Comparison of ENCODE assay signal across 16 mouse cellular contexts in the genomic region with DNA sequence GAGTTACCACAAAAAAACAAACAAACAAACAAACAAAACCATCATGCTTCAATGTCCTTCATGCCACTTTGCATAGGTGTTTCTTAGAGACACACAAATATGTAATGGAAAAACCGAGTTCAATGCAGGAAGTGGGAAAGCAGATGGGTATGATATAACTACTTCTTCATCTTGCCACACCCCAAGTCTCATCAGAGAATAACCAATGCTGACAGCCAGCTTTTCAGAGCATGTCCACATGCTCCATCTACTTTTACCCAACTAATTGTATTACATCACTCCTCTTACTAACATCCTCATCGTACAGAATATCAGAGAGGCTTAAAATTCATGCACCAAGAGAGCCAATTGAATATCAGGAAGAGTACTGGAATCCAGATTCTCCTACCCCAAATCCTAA.
"Had no signal": no experiment of that assay in that cellular context is flagged by ENCODE, and none has a peak within 500 bp of the region (broad histone marks: within the 10 kb centered on the region; RNA-seq: fewer than 3 reads in every experiment).

No protein-coding gene starts in this region.

- H3K36me3 ChIP-seq: neural tube, embryonic 12.5 days; neural tube, embryonic 13.5 days; neural tube, embryonic 15.5 days; stomach, embryonic 15.5 days had no signal

- H3K9me3 ChIP-seq: neural tube, embryonic 12.5 days; neural tube, embryonic 13.5 days; neural tube, embryonic 15.5 days; stomach, embryonic 15.5 days had no signal

- H3K4me2 ChIP-seq: neural tube, embryonic 12.5 days; neural tube, embryonic 13.5 days; neural tube, embryonic 15.5 days; stomach, embryonic 15.5 days had no signal

- H3K27ac ChIP-seq: neural tube, embryonic 12.5 days; neural tube, embryonic 13.5 days; neural tube, embryonic 15.5 days; stomach, embryonic 15.5 days; stomach, postnatal 0 days had no signal

- H3K4me1 ChIP-seq: neural tube, embryonic 12.5 days; neural tube, embryonic 13.5 days; neural tube, embryonic 15.5 days; stomach, embryonic 15.5 days had no signal

- H3K4me3 ChIP-seq: neural tube, embryonic 12.5 days; neural tube, embryonic 13.5 days; neural tube, embryonic 15.5 days; stomach, embryonic 15.5 days had no signal

- H3K27me3 ChIP-seq: neural tube, embryonic 12.5 days; neural tube, embryonic 13.5 days; neural tube, embryonic 15.5 days; stomach, embryonic 15.5 days had no signal

- DNase-seq: retina, postnatal 1 day; right cerebral cortex, adult 18-20 months; right cerebral cortex, postnatal 14 days; right cerebral cortex, postnatal 25 days; right cerebral cortex, postnatal 4 days; spleen, adult 18-20 months; thymus, adult 18-20 months; thymus, adult 2 months; thymus, postnatal 25 days; thymus, postnatal 36 days; thymus, postnatal 4 days had no signal

- H3K9ac ChIP-seq: neural tube, embryonic 12.5 days; neural tube, embryonic 13.5 days; neural tube, embryonic 15.5 days; stomach, embryonic 15.5 days had no signal
